Mouse (Mus musculus): ENCODE measurements at regions not wholly inside any gene's neighbourhood (a gene's known extent, or its start where the extent isn't known, plus 50 kb on each side); places are given as distances from the start of the nearest gene placed in this dataset.

DNA sequence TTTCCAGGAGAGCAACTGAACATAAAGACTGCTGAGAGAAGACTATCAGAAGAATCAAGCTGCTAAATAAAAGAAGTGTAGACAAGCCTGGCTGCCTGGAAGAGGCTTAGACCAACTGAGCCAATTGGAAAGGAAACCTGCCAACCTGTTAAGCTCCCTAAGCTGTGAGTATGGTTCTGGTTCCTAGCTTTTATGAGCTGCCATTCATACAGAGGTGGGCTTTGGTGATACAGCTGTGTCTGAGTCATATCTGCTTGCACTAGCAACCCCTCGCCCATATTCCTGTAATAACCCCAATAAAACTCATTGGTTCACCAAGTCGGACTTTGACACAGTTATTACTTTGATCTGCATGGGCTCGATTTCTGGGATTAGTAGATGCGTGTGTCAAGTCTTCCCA is 245.3 kb upstream of the Mon1b start:
- Histone ChIP-seq H3K36me3 (replicated peaks in 1 of 2; ENCODE audit: control insufficient read depth in 1 of 2, insufficient read depth in 1 of 2, low read length in 1 of 2) (no peaks in the 10 kb centered on the region), H3K9me3 (replicated peaks; ENCODE audit: low read length) (peaks cover 62% of the 10 kb centered on the region), H3K4me1 (ENCODE audit: control insufficient read depth in 1 of 2, insufficient read depth in 2 of 2) (no peaks in the 10 kb centered on the region), H3K27ac (ENCODE audit: insufficient read depth, low read depth) (no peak overlapping the region), H3K79me2 (replicated peaks; ENCODE audit: control insufficient read depth, extremely low read depth, insufficient read depth, poor library complexity, severe bottlenecking) (no peaks in the 10 kb centered on the region), H3K4me3 (replicated peaks in 1 of 3; ENCODE audit: low read depth in 2 of 3, low read length in 2 of 3, poor library complexity in 1 of 3) (no peak overlapping the region), H3K4me2 (ENCODE audit: insufficient read depth, low read depth, poor library complexity, severe bottlenecking) (no peak overlapping the region), H3K27me3 (replicated peaks) (no peaks in the 10 kb centered on the region), H3K9ac (ENCODE audit: insufficient read depth, low read depth) (no peak overlapping the region)
- TF ChIP-seq EP300 (IDR thresholded peaks at IDR 0.05; ENCODE audit: low read length) (no peak), IRF4 (IDR thresholded peaks at IDR 0.05; ENCODE audit: low read depth, low read length) (no peak)
- in situ Hi-C loops (cut with MboI; ENCODE audit: low pct_ligation_motif_present, low pct_unique_long_range_greater_than_20kb, low sequenced_read_pairs) (no loop called here), dilution Hi-C loops (cut with MboI; ENCODE audit: extremely low pct_ligation_motif_present, extremely low pct_unique_long_range_greater_than_20kb, low sequenced_read_pairs) (no loop called here)
- DNase-seq (ENCODE audit: extremely low read depth) = no peak

DNA sequence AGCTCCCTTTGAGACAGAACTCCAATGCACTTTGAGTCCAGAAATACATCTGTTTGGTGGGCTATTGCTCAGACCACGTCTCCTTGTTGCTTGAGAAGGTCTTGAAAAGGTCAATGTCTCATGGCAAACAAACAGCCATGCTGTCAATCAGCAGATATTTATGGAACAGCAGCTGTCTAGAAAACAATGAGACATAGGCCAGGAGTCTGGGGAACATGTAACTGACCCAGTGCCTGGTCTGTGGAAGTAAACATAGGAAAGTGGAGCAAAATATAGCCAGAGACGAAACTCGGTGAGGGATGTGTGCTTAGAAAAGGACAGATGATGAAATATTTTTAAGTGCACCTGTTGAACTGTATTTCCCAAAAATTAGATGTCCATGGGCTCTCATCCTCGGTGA is 241.1 kb upstream of the Mon1b start:
- Histone ChIP-seq H3K9me3 (replicated peaks; ENCODE audit: low read length) (peaks cover 65% of the 10 kb centered on the region), H3K36me3 (replicated peaks in 1 of 2; ENCODE audit: control insufficient read depth in 1 of 2, insufficient read depth in 1 of 2, low read length in 1 of 2) (no peaks in the 10 kb centered on the region), H3K4me1 (ENCODE audit: control insufficient read depth in 1 of 2, insufficient read depth in 2 of 2) (no peaks in the 10 kb centered on the region), H3K4me3 (replicated peaks in 1 of 3; ENCODE audit: low read depth in 2 of 3, low read length in 2 of 3, poor library complexity in 1 of 3) (no peak overlapping the region), H3K4me2 (ENCODE audit: insufficient read depth, low read depth, poor library complexity, severe bottlenecking) (no peak overlapping the region), H3K9ac (ENCODE audit: insufficient read depth, low read depth) (no peak overlapping the region), H3K27ac (ENCODE audit: insufficient read depth, low read depth) (no peak overlapping the region), H3K79me2 (replicated peaks; ENCODE audit: control insufficient read depth, extremely low read depth, insufficient read depth, poor library complexity, severe bottlenecking) (no peaks in the 10 kb centered on the region), H3K27me3 (replicated peaks) (no peaks in the 10 kb centered on the region)
- in situ Hi-C loops (cut with MboI; ENCODE audit: low pct_ligation_motif_present, low pct_unique_long_range_greater_than_20kb, low sequenced_read_pairs) (no loop called here), dilution Hi-C loops (cut with MboI; ENCODE audit: extremely low pct_ligation_motif_present, extremely low pct_unique_long_range_greater_than_20kb, low sequenced_read_pairs) (no loop called here)
- DNase-seq (ENCODE audit: extremely low read depth) = no peak
- TF ChIP-seq SIN3A (IDR thresholded peaks at IDR 0.05; ENCODE audit: low read length) = no peak
- no peak for TF ChIP-seq TCF12 (IDR thresholded peaks at IDR 0.05; ENCODE audit: low read depth, low read length)
- no peak for TF ChIP-seq NRF1 (IDR thresholded peaks at IDR 0.05; ENCODE audit: low read depth, low read length)
- no peak for TF ChIP-seq ZMIZ1 (IDR thresholded peaks at IDR 0.05; ENCODE audit: low read depth, low read length)
- no peak for TF ChIP-seq IRF4 (IDR thresholded peaks at IDR 0.05; ENCODE audit: low read depth, low read length)
- no peak for TF ChIP-seq MXI1 (IDR thresholded peaks at IDR 0.05; ENCODE audit: low read depth, low read length)
- TF ChIP-seq HCFC1 (IDR thresholded peaks at IDR 0.05; ENCODE audit: low read depth, low read length) = no peak
- TF ChIP-seq USF1 (IDR thresholded peaks at IDR 0.05; ENCODE audit: low read depth, low read length) = no peak
- TF ChIP-seq JUND (conservative IDR thresholded peaks at IDR 0.05; ENCODE audit: low read depth, low read length) = no peak
- no peak for TF ChIP-seq E2F4 (IDR thresholded peaks at IDR 0.05; ENCODE audit: insufficient replicate concordance, low read depth, low read length)
- TF ChIP-seq CHD2 (IDR thresholded peaks at IDR 0.05; ENCODE audit: low read length) = no peak
- TF ChIP-seq CTCF (conservative IDR thresholded peaks at IDR 0.05 in 1 of 2, IDR thresholded peaks at IDR 0.05 in 1 of 2; ENCODE audit: low read depth in 2 of 2, low read length in 2 of 2) = no peak

DNA sequence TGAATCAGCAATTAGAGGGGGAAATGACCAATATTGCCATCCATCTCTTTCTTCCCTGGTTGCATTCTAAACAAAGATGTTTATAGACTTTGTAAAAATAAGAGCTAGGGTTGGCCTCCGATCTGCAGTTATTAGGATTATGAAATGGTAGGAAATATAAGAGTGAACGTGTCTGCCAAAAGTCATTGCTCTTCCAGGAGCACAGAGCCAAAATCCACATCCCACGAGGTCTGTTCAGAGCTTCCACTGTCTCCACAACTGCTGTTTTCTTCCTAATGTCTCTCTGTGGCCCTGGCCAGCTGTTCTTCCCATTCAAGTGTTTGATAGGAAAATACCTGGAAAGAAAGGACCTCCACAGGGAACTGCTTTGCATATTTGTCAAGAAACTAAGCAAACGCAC is 230.2 kb upstream of the Mon1b start:
- peaks cover 57% of the 10 kb centered on the region for H3K9me3 ChIP-seq (replicated peaks; ENCODE audit: low read length)
- H3K79me2 ChIP-seq (replicated peaks; ENCODE audit: control insufficient read depth, extremely low read depth, insufficient read depth, poor library complexity, severe bottlenecking) = no peaks in the 10 kb centered on the region
- no peak overlapping the region for H3K27ac ChIP-seq (ENCODE audit: insufficient read depth, low read depth)
- H3K4me2 ChIP-seq (ENCODE audit: insufficient read depth, low read depth, poor library complexity, severe bottlenecking) = no peak overlapping the region
- no peaks in the 10 kb centered on the region for H3K36me3 ChIP-seq (replicated peaks in 1 of 2; ENCODE audit: control insufficient read depth in 1 of 2, insufficient read depth in 1 of 2, low read length in 1 of 2)
- dilution Hi-C loops (cut with MboI; ENCODE audit: extremely low pct_ligation_motif_present, extremely low pct_unique_long_range_greater_than_20kb, low sequenced_read_pairs) (no loop called here), in situ Hi-C loops (cut with MboI; ENCODE audit: low pct_ligation_motif_present, low pct_unique_long_range_greater_than_20kb, low sequenced_read_pairs) (no loop called here)
- H3K4me3 ChIP-seq (replicated peaks in 1 of 3; ENCODE audit: low read depth in 2 of 3, low read length in 2 of 3, poor library complexity in 1 of 3) = no peak overlapping the region
- no peak for DNase-seq (ENCODE audit: extremely low read depth)
- no peaks in the 10 kb centered on the region for H3K27me3 ChIP-seq (replicated peaks)
- H3K4me1 ChIP-seq (ENCODE audit: control insufficient read depth in 1 of 2, insufficient read depth in 2 of 2) = no peaks in the 10 kb centered on the region
- no peak overlapping the region for H3K9ac ChIP-seq (ENCODE audit: insufficient read depth, low read depth)
- TF ChIP-seq USF1 (IDR thresholded peaks at IDR 0.05; ENCODE audit: low read depth, low read length) (no peak), SMC3 (IDR thresholded peaks at IDR 0.05; ENCODE audit: low read depth, low read length) (no peak), RCOR1 (conservative IDR thresholded peaks at IDR 0.05; ENCODE audit: low read depth, low read length) (no peak), CHD2 (IDR thresholded peaks at IDR 0.05; ENCODE audit: low read length) (no peak), MXI1 (IDR thresholded peaks at IDR 0.05; ENCODE audit: low read depth, low read length) (no peak), JUND (conservative IDR thresholded peaks at IDR 0.05; ENCODE audit: low read depth, low read length) (no peak), TCF12 (IDR thresholded peaks at IDR 0.05; ENCODE audit: low read depth, low read length) (no peak)

Measured in CH12.LX (cell line).